Mouse (Mus musculus): ENCODE data around the gene Retreg1. TPM values are rescaled to one million over a fixed set of nuclear protein-coding genes. Genes with fewer than 3 reads are reported as not detected.

Gene Retreg1
- polyA plus RNA-seq, 2 experiments = 0.75 to 1.6 TPM

DNA sequence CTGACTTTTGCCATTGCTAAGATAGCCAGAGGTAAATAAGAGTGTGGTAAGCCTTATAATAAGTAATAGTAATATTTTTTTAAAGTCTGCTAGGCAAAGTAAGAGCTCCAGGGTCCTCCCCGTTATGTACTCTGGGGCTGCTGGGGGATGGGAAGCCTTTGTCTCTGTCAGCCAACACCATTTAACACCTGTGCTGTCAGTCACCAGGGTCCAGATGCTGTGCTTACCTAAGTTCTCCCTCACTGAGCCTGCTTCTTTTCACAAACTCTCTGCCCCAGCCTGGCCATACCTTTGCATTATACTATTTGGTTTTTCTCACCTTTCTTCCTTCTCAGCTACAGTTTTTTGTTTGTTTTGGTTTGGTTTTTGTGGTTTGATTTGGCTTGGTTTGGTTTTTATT, 45.1 kb upstream of the Retreg1 start:
- ATAC-seq (ENCODE audit: insufficient read depth) = no peak
- Histone ChIP-seq H3K27ac (no peak overlapping the region), H3K9ac (replicated peaks) (no peak overlapping the region), H3K4me3 (ENCODE audit: insufficient read depth in 1 of 2, low read depth in 2 of 2, low read length in 2 of 2) (no peak overlapping the region), H3K27me3 (ENCODE audit: control insufficient read depth, insufficient read depth, low read length) (no peaks in the 10 kb centered on the region), H3K9me3 (ENCODE audit: control insufficient read depth, low read length) (no peaks in the 10 kb centered on the region), H3K4me2 (ENCODE audit: low read depth) (no peak overlapping the region), H3K4me1 (replicated peaks; ENCODE audit: control insufficient read depth in 2 of 2, insufficient read depth in 2 of 2, low read length in 1 of 2) (no peaks in the 10 kb centered on the region), H3K36me3 (replicated peaks; ENCODE audit: control insufficient read depth, insufficient read depth, low read depth) (no peaks in the 10 kb centered on the region)
- TF ChIP-seq CTCF (IDR thresholded peaks at IDR 0.05; ENCODE audit: low read depth) (no peak), EP300 (IDR thresholded peaks at IDR 0.05; ENCODE audit: low read depth) (no peak)
- WGBS (ENCODE audit: insufficient replicate concordance) = 74% methylated on average over 1 of the region's 1 CpGs
- no peak for DNase-seq (ENCODE audit: low read depth in 3 of 3, low spot score in 3 of 3)

DNA sequence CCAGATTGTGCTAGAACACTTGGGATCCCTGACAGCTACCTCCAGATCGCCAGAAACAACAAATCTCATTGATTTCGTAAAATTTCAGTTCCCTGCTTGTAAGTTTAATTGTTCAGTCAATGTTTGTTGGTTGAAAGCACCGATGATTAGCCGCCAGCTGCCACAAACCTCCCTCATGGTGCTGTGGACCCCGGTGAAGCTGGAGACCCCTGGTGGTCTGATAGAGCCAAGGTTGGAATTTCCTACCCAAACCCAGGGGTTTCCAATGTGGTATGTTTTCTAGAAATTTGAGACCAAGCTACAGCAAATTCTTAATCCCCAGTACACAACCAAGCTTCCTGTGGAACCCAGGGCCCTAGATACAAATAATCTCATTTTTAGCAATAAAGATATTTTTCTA, 41.3 kb upstream of the Retreg1 start:
- Histone ChIP-seq H3K4me2 (ENCODE audit: low read depth) (no peak overlapping the region), H3K4me1 (replicated peaks; ENCODE audit: control insufficient read depth in 2 of 2, insufficient read depth in 2 of 2, low read length in 1 of 2) (no peaks in the 10 kb centered on the region), H3K36me3 (replicated peaks; ENCODE audit: control insufficient read depth, insufficient read depth, low read depth) (no peaks in the 10 kb centered on the region), H3K9me3 (ENCODE audit: control insufficient read depth, low read length) (no peaks in the 10 kb centered on the region), H3K27me3 (ENCODE audit: control insufficient read depth, insufficient read depth, low read length) (no peaks in the 10 kb centered on the region), H3K9ac (replicated peaks) (no peak overlapping the region), H3K27ac (no peak overlapping the region), H3K4me3 (ENCODE audit: insufficient read depth in 1 of 2, low read depth in 2 of 2, low read length in 2 of 2) (no peak overlapping the region)
- no peak for DNase-seq (ENCODE audit: low read depth in 3 of 3, low spot score in 3 of 3)
- ATAC-seq (ENCODE audit: insufficient read depth) = no peak
- TF ChIP-seq EP300 (IDR thresholded peaks at IDR 0.05; ENCODE audit: low read depth) = no peak
- no peak for TF ChIP-seq CTCF (IDR thresholded peaks at IDR 0.05; ENCODE audit: low read depth)
- 74% methylated on average over 5 of the region's 5 CpGs for WGBS (ENCODE audit: insufficient replicate concordance)

DNA sequence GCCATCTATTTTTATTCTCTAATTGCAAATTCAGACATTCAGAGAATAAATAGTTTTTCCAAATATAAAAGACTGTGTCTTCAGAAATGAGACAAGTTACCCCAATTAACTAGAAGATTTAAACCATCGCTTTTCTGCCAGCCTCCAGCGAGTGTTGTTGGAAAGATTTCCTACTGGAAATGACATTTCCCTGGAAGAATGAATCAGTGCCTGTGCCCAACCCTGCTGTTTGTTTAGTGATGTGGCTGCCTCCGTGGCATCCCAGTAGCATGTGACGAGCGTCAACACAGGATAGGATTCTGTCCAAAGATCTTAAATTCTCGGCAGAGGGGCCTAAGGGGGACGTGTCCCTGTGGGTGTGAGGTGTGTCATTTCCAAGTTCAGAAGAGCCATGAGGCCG, 40.8 kb upstream of the Retreg1 start:
- no peak for DNase-seq (ENCODE audit: low read depth in 3 of 3, low spot score in 3 of 3)
- H3K36me3 ChIP-seq (replicated peaks; ENCODE audit: control insufficient read depth, insufficient read depth, low read depth) = no peaks in the 10 kb centered on the region
- no peaks in the 10 kb centered on the region for H3K4me1 ChIP-seq (replicated peaks; ENCODE audit: control insufficient read depth in 2 of 2, insufficient read depth in 2 of 2, low read length in 1 of 2)
- no peak for ATAC-seq (ENCODE audit: insufficient read depth)
- no peaks in the 10 kb centered on the region for H3K9me3 ChIP-seq (ENCODE audit: control insufficient read depth, low read length)
- TF ChIP-seq CTCF (IDR thresholded peaks at IDR 0.05; ENCODE audit: low read depth) = no peak
- TF ChIP-seq EP300 (IDR thresholded peaks at IDR 0.05; ENCODE audit: low read depth) = no peak
- no peak overlapping the region for H3K27ac ChIP-seq
- 66% methylated on average over 8 of the region's 8 CpGs for WGBS (ENCODE audit: insufficient replicate concordance)
- H3K4me2 ChIP-seq (ENCODE audit: low read depth) = no peak overlapping the region
- no peak overlapping the region for H3K9ac ChIP-seq (replicated peaks)
- H3K4me3 ChIP-seq (ENCODE audit: insufficient read depth in 1 of 2, low read depth in 2 of 2, low read length in 2 of 2) = no peak overlapping the region
- no peaks in the 10 kb centered on the region for H3K27me3 ChIP-seq (ENCODE audit: control insufficient read depth, insufficient read depth, low read length)

DNA sequence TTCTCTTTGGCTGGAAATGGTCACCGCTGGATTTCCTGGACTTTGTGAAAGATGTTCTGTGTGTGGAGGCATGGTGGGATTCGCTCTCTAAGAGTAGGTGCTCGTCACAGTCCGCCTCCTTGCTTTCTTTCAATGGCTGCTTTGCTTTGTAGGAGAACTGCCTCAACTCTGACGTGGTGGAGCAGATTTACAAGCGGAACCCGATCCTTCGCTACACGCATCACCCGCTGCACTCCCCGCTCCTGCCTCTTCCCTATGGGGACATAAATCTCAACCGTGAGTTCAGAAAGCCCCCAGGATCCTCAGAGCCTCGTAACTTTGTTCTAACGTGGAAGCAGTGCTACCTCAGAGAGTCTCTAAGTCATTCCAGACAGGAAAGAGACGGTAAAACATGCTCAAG, 39.9 kb upstream of the Retreg1 start:
- WGBS (ENCODE audit: insufficient replicate concordance) = 76% methylated on average over 15 of the region's 15 CpGs
- ATAC-seq (ENCODE audit: insufficient read depth) = no peak

DNA sequence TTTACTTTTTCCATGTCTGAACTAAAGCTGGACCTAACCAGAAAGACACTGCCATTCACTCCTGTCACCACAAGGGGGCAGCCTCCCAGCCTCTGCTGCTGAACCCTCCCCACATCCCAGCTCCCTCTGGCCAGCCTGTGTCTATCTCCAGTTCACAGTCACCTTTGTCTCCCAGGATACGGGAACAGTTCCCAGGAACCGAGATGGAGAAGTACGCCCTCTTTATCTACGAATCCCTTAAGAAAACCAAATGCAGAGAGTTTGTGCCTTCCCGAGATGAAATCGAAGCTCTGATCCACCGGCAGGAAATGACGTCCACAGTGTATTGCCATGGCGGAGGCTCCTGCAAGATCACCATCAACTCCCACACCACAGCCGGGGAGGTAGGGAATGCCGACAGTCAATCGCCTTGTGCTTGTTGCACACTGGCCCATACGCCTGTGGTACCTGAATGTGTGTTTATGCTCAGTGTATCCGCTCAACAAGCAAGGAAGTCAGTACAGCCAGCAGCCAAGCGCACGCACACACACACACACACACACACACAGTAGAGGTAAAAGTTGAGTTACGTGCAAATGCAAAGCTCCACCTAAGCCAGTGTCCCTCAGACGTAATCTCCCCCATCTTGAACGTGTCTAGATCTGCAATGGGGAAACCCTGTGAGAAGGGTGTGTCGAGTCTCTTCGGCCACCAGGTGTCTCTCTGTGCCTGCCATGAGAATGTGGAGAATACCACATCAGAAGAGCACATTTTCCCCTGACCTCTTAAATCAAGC, 37.5 kb upstream of the Retreg1 start:
- no peak overlapping the region for H3K4me2 ChIP-seq (ENCODE audit: low read depth)
- H3K27ac ChIP-seq = no peak overlapping the region
- no peaks in the 10 kb centered on the region for H3K27me3 ChIP-seq (ENCODE audit: control insufficient read depth, insufficient read depth, low read length)
- H3K9me3 ChIP-seq (ENCODE audit: control insufficient read depth, low read length) = no peaks in the 10 kb centered on the region
- no peaks in the 10 kb centered on the region for H3K36me3 ChIP-seq (replicated peaks; ENCODE audit: control insufficient read depth, insufficient read depth, low read depth)
- TF ChIP-seq EP300 (IDR thresholded peaks at IDR 0.05; ENCODE audit: low read depth) (no peak), CTCF (IDR thresholded peaks at IDR 0.05; ENCODE audit: low read depth) (peak; percentile 89)
- ATAC-seq (ENCODE audit: insufficient read depth) = no peak
- no peak overlapping the region for H3K9ac ChIP-seq (replicated peaks)
- DNase-seq (ENCODE audit: low read depth in 3 of 3, low spot score in 3 of 3) = no peak
- H3K4me3 ChIP-seq (ENCODE audit: insufficient read depth in 1 of 2, low read depth in 2 of 2, low read length in 2 of 2) = no peak overlapping the region
- H3K4me1 ChIP-seq (replicated peaks; ENCODE audit: control insufficient read depth in 2 of 2, insufficient read depth in 2 of 2, low read length in 1 of 2) = no peaks in the 10 kb centered on the region
- 72% methylated on average over 21 of the region's 21 CpGs for WGBS (ENCODE audit: insufficient replicate concordance)

More for the DNA sequence above, 39.9 kb upstream of the Retreg1 start:
- Histone ChIP-seq H3K27ac (no peak overlapping the region), H3K9ac (replicated peaks) (no peak overlapping the region), H3K4me1 (replicated peaks; ENCODE audit: control insufficient read depth in 2 of 2, insufficient read depth in 2 of 2, low read length in 1 of 2) (no peaks in the 10 kb centered on the region), H3K36me3 (replicated peaks; ENCODE audit: control insufficient read depth, insufficient read depth, low read depth) (no peaks in the 10 kb centered on the region), H3K4me2 (ENCODE audit: low read depth) (no peak overlapping the region), H3K4me3 (ENCODE audit: insufficient read depth in 1 of 2, low read depth in 2 of 2, low read length in 2 of 2) (no peak overlapping the region), H3K9me3 (ENCODE audit: control insufficient read depth, low read length) (no peaks in the 10 kb centered on the region), H3K27me3 (ENCODE audit: control insufficient read depth, insufficient read depth, low read length) (no peaks in the 10 kb centered on the region)
- no peak for DNase-seq (ENCODE audit: low read depth in 3 of 3, low spot score in 3 of 3)
- TF ChIP-seq CTCF (IDR thresholded peaks at IDR 0.05; ENCODE audit: low read depth) = no peak
- TF ChIP-seq EP300 (IDR thresholded peaks at IDR 0.05; ENCODE audit: low read depth) = no peak

Data from liver, embryonic 14.5 days (tissue).